Mouse (Mus musculus) left cerebral cortex, adult 9 months (tissue): ENCODE results near the gene Adipoq.

Experiments used
- DNase-seq, 2 experiments: peaks; one replicate each; pipeline ENCODE4 v3.0.0; 2022; ENCODE audit warnings: low spot score in 2 of 2

Gene Adipoq

DNA sequence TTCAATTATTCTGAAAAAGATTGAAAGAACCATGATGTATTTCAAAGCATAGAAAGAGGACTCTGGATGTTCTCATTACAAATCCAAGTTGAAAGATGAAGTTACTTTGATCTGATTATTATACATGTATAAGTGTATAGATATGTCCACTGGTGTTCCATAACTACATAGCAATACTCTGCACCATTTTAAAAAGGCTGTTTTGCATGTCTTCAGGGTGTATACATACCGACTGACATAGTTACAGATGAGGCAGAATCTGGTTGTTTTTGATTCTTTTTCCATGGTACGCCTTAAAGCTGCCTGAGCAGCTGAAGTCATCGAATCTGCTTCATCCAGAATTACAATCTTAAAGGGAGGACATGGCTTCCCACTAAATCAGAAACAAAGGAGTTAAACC lies 30.9 kb upstream of the Adipoq start:
- DNase-seq = no peak

DNA sequence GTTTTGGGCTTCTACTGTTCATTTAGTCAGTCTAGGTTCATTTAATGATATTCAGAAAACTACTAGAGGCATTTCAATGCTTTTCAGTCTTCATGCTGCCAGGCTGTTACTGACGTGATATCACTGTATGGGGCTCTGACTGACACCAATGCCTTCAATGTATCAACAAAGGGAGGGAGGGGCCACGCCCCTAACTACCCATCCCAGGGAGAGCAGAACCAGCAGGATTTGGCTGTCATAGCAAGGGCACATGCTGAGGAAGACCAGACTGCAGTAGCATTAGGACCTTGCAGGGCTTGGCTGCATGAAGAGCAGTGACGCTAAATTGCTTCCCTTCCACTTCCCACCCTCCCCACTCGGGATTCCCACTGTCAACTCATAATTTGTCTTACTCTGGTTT lies 29.2 kb upstream of the Adipoq start:
- no peak for DNase-seq

DNA sequence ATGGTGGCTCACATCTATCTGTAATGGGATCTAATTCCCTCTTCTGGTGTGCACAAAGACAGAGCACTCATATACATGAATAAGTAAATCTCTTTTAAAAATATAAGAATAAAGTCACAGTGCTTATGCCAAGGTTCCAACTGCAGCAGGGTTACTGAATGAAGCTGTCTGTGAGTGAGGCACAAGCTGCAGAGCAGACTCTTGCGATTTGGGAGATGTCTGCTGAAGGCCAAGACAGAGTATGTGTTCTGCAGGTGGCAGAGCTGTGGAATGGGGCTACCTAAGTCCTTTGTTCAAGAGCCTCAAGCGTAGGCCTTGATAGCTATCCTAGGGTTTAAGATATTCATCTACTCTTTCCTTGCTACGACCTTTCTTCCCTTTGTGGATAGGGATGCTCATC lies 23.9 kb upstream of the Adipoq start:
- no peak for DNase-seq

GRCm38 (mm10) chr16:23123104-23123503 lies 23.2 kb upstream of the Adipoq start:
- DNase-seq = no peak

- no peak for DNase-seq
Measured at GRCm38 (mm10) chr16:23124398-23124797, 21.9 kb upstream of the Adipoq start.

GRCm38 (mm10) chr16:23127311-23127672 lies 19.0 kb upstream of the Adipoq start:
- DNase-seq = no peak

- peak; percentile 82 to 92 for DNase-seq
Measured at GRCm38 (mm10) chr16:23127673-23128375, 18.5 kb upstream of the Adipoq start, which contains the start of gene Rfc4. Rfc4 (minus strand) TSS chr16:23127737.

DNA sequence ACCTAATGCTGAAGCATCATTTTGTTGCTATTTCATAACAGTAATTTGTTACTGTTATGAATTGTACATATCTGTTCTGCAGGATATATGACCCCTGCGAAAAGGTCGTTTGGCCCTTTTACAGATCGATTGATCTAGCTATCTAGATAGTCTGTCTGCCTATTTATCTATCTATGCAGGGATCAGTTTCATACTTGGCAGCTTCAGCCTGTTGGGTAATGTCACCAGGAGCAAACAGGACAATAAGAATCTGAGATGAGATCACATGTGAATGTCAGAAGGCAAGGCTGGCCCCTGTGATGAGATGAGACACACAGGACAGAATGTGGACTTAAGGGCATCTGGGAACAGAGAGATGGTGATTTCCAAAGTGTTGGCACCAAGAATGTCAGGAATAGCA lies 16.0 kb upstream of the Adipoq start:
- no peak for DNase-seq

DNA sequence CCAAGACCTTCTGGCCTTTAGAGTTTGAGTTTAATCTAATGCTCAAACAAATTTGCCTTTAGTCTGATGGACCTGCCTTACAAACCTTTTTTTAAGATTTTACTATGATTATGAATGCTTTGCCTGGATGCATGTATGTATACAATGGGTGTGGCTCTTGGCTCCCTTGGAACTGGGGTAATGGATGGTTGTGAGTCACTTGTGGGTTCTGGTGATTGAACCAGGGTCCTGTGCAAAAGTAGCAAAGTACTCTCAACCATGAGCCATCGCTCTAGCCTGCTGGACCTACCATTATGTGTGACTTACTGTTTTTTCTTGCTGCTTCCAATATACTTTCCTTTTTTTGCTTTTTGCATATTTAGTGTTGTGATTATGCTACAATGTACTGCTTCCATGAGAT lies 14.0 kb upstream of the Adipoq start:
- DNase-seq = no peak

GRCm38 (mm10) chr16:23135421-23136149 lies 10.8 kb upstream of the Adipoq start:
- no peak for DNase-seq

- DNase-seq = no peak
Measured at GRCm38 (mm10) chr16:23136406-23136970, 9.8 kb upstream of the Adipoq start.

GRCm38 (mm10) chr16:23140911-23141310 lies 5.4 kb upstream of the Adipoq start:
- no peak for DNase-seq

DNA sequence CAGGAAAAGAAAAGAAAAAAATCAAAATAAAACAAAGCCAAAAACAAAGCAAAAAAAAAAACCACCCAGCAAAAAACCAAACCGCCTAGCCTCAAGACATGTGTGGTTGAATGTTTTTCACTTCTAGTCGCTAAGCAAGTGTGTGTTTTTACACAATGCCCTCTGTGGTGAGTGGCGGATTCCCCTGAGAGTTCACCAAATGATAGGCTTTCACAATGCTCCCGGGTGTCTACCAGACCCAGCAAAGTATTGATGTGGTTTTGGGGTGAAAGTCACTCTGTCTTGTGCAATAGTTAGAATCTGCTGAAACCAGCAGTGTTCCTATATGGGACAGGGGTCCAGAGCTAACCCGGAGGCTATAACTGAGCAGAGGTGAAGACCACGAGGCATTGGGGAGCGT lies 2.0 kb upstream of the Adipoq start:
- no peak for DNase-seq

GRCm38 (mm10) chr16:23145211-23145610 lies 1.1 kb upstream of the Adipoq start:
- DNase-seq = no peak

DNA sequence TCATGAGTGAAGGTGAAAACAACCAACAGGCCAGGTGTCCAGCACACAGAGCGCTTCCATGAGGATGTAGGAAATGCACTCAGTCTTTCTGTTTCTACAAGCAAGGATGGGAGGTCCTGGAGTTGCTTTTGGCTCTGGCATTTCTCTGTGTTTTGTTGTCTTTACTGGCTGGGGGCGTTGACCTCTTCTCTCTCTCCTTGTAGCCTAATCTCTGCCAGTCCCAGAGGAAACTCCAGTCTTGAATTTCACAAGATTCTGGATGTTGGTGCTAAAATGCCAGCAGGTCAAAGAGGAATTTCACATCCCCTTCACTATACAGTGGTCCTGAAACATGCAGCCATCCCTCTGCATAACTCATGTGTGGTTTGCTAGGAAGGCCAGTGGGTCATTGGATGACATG lies 2.6 kb downstream of the Adipoq start:
- no peak for DNase-seq

GRCm38 (mm10) chr16:23149396-23149795 lies 3.1 kb downstream of the Adipoq start:
- DNase-seq = no peak

DNA sequence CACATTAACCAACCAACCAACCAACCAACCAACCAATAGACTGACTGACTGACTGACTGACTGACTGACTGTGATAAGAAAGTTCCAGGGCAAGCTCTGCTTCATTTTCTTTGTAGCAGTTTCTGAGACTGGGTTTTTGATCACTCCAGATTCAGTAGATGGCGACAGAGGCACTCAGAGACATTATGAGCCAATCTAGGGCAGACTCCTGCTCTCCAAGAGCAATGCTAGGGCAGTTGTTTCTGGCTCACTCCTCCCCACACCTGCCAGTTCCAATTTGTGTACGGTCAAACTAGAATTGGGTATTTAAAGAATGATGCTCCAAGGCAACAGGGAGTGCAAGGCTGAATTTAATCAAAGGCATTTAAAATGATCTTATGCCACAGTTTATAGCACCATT lies 5.1 kb downstream of the Adipoq start:
- peak; percentile 22 to 50 for DNase-seq

- DNase-seq = no peak
Measured at GRCm38 (mm10) chr16:23154261-23154660, 7.9 kb downstream of the Adipoq start.

DNA sequence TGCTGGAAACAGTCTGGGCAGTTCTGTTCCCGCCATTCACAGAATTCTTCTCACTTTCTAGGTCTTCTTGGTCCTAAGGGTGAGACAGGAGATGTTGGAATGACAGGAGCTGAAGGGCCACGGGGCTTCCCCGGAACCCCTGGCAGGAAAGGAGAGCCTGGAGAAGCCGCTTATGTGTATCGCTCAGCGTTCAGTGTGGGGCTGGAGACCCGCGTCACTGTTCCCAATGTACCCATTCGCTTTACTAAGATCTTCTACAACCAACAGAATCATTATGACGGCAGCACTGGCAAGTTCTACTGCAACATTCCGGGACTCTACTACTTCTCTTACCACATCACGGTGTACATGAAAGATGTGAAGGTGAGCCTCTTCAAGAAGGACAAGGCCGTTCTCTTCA lies 10.7 kb downstream of the Adipoq start:
- DNase-seq = no peak

DNA sequence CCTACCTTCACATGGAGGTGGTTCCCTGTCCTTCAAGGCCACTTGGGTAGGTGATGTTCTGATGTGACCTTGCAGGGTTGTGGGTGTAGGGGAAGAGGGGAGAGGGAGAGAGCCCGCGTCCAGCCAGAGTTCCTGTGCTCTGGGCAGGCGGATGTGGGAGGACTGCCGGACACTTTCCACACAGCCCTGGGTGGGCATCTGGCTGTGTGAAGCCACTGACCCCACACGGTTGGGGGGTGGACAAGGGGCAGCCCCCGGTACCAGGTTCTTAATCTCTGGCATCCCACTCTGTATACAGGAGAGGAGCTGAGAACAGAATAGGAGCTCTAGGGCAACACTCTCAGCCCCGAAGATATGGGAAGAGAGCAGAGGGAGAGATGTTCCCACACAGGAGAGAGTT lies 12.0 kb downstream of the Adipoq start:
- no peak for DNase-seq

DNA sequence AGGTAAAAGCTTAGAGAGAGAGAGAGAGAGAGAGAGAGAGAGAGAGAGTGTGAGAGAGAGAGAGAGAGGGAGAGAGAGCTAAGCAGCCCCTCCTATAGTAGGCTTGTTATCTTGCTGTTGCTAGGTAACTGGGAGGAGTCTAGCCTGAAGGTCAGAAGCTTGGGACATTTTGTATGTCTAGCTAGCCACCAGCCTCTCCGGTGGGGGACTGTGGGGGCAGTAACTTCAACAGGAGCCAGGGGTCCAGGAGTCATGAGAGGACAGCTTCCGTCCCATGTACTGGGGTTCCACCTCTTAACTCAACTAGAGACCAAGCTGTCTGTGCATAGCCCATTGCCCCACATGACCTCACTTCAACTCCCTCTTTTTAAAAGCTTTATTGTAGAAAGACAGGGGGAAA lies 12.6 kb downstream of the Adipoq start:
- DNase-seq = no peak

DNA sequence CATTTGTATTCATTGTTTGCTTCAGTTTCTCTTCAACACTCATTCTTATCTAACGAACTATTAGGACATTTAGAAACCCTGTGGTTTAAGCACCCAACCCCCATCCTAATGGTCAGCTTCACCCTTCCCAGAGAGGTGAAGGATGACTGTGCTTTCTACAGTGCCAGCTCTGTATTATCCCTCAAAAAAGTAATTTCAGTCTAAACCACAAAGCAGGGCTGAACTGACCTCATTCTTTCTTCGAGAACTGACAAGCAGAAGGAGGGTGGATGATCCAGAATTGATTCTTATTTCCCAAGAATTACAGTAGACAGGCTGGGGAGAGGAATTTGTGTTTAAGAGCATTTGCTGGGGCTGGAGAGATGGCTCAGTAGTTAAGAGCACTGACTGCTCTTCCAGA lies 13.4 kb downstream of the Adipoq start:
- no peak for DNase-seq

DNA sequence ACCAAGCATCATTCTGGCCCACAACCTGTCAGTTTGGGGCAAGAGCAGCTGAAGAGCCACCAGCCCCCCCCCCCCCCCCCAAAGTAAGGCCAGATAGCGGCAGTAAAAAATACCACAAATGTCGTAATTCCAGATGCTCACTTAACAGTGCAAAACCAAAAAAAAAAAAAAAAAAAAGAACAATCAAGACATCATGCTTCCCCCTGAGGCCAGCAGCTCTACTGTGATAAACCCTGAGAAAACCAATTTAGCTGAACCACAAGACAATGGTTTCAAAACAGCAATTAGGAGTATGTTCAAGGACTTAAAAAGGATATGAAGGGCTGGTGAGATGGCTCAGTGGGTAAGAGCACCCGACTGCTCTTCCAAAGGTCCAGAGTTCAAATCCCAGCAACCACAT lies 15.8 kb downstream of the Adipoq start:
- DNase-seq = no peak
